Mouse (Mus musculus): ENCODE results near the gene Tmem242.
"Not testable (repeated sequence)": the region's sequence is repeated elsewhere in the genome, so short reads cannot be mapped to it uniquely, and the experiment has no call there.

Tmem242 gene

DNA sequence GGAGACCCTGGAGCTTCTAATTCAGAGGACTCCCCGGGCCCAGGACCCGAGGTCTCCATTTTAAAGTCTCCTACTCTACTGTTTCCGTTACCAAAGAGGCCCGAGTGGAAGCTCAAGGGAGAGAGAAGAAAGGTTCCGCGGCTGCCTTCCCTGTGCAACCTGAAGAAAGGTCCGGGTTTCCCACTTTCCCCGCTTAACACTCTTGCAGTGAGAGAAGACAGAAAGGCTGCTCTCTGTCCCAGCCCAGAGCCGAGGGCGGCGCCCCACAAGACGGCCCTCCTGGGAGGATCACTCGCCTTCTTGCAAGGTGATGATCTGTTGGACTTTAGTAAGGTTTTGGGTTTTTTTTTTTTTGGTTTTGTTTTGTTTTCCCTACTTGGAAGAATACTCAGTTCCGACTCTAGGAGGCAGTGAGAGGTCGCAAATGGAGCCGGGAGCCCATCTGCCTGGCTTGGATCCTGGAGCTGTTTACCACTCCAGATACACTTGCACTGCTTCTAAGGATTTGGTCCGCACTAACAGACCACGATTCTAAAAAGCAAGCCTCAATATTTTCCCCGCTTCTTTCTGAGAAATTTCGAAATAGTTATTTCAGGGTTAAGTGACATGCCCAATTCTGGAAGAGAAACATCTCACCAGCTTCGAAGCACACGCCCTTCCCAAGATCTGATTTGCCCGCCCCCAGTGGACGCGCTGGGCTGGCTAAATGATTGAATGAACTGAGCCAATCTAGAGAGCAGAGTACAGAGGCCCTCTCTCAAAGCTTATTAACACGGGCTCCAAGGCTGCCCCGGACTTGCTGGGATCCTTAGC lies at the start of gene Tmem242:
Gene Tmem242 (minus strand): TSS at position 101 of the 813 bp plus-strand sequence.
- peak; percentile 92 for DNase-seq (ENCODE audit: low spot score)

DNA sequence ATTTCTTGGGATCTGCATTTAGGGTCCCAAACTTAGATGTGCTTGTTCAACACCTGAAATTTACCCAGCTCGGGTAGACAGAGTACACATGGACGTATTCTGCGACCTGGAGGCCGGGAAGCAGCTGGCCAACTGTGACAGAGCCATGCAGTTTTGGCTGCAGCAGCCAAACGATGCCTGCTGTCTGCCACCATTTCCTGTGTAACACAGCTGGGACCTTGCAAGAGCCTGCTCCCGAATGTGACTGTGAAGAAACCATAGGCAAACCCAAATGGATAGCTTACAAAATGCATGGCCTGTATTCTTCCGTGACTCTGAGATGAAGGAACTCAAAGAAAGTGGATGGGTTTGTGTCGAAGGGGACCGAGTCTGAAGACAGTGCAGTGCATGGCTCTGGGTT lies 48.1 kb upstream of the Tmem242 start:
- no peak for DNase-seq (ENCODE audit: low spot score)

DNA sequence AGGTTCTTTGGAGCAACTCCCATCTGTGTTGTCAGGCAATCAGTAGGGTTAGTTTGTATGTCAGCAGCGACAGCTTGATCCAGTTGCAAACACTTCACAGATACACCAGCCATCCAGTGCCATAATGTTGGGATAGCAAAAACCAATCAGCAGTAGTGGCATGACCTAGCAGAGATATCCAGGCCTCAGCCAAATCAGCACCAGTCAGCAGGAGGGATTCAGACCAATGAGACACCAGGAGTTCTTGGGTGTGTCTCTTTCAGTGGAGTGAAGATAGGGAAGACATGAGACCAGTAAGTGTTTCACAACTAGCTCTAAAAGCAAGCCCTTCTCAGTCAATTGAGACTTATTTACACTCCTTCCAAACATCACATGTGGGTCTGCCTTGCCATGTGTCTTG lies 44.6 kb upstream of the Tmem242 start:
- DNase-seq (ENCODE audit: low spot score), result no peak

DNA sequence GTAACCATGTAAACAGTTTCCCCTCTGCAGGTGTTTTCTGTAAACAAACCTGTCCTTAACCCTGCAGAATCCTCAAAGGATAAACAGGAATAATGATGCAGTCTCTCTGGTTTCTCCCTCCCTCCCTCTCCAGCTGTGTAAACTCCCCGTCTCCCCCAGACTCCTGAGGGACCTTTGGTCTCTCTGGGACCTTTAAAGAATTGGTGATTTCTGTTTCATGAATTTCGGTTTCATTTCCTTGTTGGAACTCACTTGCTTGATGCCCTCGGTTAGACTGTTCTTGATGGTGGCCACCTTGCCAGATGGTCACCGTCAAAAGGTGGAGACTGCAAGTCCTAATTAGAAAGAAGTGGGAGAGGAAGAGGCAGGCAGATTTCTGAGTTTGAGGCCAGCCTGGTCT lies 43.4 kb upstream of the Tmem242 start:
- DNase-seq (ENCODE audit: low spot score), result no peak

DNA sequence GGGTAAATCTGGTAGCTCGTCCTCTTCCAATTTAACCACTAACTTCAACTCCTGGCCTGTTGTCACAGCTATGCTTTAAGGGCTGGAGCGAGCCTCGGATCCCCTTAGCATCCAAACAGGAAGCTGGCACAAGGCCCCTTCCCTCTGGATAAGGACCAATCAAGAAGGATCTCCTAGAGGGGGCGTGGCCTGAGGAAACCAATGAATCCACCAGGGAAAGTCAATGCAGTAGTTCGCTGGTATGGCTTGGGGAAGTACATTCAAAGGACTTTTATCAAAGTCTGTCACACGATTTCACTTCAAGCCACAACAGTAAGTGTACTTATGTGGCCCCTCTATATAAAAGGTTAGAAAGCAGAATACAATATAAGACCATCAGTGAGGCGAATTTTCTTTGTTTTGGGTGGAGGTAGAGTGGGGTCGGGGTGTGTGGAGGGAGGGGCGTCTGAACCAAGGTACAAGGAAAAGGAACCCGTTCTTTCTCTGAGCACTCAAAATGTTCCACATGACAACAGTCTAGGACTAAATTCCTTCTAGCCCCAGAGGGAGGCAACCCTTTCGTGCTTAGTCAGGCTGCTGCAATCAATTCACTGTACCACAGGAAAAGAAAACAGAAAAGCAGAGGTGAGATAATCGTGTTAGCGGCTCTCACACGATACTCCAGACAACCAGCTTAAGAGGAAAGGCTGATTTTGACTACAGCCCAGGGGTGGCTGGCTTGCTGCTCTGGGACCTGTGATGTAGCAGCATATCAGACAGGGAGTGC lies 36.1 kb upstream of the Tmem242 start:
- no peak for DNase-seq (ENCODE audit: low spot score)

DNA sequence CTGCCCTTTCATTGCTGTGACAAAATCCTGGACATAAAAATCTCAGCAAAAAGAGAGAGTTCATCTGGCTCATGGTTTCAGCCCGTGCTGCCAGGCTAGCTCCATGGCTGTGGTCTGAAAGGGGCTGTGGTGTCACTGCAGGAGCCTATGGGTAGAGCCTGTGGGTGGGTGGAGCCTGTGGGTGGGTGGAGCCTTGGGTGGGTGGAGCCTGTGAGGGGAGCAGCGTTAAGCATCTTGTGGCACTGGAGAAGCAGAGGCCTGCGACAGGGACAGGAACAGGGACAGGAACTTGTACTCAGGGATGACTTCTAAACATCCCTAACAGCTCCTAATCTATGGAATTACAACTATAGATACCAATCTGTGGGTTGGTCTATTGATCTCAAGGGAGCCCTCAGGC lies 32.2 kb upstream of the Tmem242 start:
- peak; percentile 51 for DNase-seq (ENCODE audit: low spot score)

DNA sequence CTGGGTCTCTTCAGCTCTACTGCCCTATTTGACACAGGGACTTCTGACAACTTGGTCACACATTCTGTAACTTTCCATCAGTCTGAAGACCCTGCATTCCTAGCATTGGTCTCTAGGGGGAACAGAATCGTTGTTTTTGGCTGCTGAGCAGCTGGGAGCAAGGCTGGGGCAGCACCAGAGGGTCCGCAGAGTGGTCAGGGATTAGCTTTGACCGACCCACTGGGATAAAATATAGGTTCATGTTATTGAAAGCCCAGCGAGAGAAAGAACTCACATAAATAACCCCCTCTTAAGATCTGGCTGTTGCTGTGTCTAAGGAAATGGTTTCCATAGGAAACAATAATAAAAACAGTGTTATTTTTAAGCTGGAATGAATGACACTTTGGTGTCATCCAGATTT lies 27.1 kb upstream of the Tmem242 start:
- no peak for DNase-seq (ENCODE audit: low spot score)

DNA sequence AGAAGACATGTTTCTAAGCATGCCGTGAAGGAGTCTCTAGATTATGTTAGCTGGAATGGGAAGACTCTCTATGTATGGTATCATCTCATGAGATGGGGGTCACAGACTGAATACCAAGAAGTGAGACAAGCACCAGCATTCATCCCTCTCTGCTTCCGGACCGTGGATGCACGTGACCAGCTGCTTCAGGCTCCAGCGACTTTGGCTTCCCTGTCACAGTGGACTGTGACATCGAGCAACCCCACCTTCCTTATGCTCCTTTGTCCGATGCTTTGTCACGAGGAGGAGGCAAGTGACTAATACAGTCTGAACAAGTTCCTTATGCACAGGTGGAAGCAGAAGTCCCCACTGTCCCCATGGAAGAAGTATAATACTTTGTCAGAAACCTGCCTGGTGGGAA lies 26.7 kb upstream of the Tmem242 start:
- DNase-seq (ENCODE audit: low spot score), result no peak

DNA sequence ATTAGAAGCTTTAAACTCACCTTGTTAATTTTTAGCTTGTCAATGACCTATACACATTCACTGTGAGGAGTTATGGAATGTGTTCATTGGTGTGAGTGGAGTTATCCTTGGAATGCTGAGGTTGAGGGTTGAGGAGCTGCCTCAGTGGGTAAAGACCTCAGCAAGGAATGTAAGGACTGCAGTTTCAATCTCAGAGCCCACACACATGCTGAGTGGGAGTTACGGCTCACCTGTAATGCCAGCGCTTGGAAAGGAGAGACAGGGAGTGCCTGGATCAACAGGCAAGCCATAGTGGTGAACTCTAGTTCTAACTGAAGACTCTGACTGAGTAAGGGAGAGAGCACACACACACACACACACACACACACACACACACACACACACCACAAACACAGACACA lies 23.9 kb upstream of the Tmem242 start:
- DNase-seq (ENCODE audit: low spot score), result no peak

DNA sequence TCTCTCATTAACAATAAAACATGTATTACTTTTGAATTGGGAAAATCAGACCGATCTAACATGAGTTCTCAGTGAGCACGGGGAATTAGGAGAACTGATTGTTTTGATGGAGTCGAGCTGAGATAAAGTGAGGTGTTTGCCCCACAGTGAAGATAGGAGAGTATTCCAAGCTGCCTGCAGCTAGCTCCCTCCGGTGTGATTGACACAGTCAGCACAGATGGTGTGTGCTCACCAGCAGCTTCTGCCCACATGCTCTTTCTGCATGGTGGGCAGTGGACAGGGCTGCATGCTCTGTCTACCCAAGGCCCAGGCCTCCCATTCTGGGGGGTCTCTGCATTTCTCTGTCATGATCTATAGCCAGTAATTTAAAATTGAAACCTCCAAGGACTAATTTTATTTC lies 13.6 kb upstream of the Tmem242 start:
- no peak for DNase-seq (ENCODE audit: low spot score)

DNA sequence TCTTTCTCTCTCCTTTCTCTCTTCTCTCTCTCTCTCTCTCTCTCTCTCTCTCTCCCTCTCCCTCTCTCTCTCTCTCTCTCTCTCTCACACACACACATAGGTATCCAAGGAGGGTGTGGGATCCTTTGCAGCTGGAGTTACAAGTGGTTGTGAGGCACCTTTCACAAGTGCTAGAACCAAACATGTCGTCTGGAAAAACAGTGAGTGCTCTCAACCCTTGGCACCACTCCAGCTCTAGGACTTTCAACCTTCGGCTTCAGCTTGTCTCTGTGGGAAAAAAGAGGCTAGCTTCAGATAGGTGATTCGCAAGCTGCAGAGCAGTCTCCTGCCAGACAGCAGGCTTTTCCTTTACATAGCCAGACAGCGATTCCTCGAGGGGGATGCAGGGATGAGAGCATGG lies 3.7 kb upstream of the Tmem242 start:
- DNase-seq (ENCODE audit: low spot score), result peak; percentile 79

DNA sequence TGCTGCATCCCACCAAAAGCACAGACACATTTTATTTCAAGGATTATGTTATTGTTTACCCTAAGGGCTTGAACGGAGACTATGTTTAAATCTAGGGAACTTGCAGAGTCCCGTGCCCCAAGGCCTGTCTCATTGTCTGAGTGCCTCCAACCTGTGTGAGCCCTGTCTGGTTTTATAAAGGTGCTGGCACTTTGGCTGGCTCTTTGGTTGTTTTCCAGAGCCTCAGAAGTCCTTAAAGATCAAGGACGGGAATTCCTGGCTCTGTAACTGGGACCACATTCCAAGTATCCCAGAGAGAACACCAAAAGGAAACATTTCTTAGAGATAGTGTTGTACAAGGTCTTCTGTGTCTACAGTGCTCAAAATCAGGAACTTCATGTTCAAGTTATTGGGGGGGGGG lies 3.2 kb upstream of the Tmem242 start:
- DNase-seq (ENCODE audit: low spot score), result peak; percentile 56

DNA sequence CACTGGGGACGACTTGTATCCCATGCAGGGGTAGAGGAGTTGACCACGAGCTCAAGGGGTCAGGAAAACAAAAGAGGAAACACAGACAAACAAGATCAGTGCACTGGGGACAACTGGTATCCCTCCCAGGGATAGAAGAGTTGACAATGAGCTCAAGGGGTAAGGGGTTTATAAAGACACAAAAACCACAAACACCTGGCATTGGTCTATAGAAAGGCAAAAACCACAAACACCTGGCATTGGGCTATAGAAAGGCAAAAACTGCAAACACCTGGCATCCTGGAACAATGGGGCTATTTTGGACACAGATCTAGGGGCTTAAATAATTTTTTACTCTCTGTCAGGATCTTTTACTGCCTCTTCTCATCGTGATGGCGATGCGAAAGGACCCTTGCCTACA lies 2.3 kb upstream of the Tmem242 start:
- DNase-seq (ENCODE audit: low spot score), result not testable (repeated sequence)

DNA sequence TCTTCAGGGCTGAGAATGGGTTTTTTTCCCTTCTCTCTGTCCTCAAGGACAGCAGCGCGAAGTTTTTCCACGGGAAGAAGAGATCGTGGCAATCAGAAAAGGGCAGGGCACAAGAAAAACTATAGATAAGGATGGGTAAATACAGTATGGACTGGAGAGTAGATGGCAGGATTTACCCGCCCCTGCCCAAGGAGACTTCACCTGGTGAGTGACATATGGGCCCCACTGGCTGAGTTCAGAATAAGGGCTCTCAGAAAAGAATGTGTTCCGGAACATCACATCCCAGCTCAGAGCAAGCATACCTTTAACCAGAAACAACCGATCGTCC lies 264 bp downstream of the Tmem242 start:
- DNase-seq (ENCODE audit: low spot score), result no peak

DNA sequence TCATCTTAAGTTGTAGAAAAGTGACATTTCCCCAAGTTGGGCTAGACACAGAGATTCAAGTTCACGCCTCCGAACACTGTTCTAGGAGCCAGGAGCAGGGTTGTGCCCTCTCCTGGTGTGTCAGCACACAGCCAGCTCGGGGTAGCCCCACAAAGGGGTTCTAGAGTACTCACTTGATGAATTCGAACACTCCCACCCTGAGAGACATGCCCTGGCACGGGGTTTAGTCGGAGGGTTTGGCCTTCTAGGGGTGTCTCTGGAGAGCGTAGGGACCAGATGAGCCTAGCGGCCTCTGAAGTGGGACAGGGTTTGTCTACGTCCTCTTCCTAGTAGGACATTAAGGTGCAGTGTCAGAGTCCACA lies 10.3 kb downstream of the Tmem242 start:
- DNase-seq (ENCODE audit: low spot score), result no peak

DNA sequence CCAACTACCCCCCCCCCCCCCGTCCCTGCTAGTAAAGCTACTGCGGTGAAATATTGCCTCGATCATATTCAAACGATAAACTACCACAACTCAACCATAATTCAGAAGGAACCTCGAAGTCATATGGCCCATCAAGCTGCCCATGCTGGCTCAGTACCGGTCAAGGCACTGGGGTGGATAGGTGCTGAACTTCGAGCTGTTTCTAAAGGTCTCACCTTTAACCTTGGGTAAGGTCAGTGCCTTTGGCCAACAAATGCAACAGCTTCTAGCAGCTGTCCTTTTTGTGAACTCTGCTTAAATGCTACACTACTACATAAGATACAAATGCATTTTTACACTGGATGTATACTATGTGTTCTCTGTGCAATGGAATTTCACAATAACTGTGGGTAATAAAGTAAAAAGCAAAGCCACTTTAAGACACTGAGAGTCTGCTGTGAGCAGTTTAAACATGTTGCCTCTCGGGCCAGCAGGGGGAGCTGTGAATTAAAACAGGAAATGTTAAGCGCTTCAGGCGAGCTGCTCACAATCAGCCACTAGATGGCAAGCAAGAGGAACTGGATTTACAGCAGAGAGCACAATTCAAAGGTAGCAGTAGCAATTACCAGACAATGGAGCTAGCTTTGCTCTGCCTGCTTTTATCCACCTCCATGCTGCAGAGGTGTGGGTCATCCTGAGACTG lies 10.8 kb downstream of the Tmem242 start:
- peak; percentile 95 for DNase-seq (ENCODE audit: low spot score)

DNA sequence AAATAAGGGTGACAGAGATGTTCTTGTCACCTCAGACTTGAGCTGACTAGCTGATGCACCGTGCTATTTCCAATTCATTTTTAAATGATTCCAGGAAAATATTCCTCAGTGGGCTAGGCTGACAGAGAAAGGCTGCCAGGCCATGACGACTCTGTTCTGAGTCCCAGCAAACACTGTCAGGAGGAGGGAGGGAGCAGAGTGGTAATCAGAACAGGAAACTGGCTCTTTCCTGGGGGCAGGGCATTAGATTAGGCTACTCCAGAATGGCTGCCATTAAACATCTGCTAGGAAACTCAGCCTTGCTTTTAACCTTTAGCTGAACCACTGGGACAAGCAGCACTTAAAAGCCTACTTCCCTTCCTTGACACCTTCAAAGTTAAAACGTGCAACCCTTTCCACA lies 14.9 kb downstream of the Tmem242 start:
- no peak for DNase-seq (ENCODE audit: low spot score)

DNA sequence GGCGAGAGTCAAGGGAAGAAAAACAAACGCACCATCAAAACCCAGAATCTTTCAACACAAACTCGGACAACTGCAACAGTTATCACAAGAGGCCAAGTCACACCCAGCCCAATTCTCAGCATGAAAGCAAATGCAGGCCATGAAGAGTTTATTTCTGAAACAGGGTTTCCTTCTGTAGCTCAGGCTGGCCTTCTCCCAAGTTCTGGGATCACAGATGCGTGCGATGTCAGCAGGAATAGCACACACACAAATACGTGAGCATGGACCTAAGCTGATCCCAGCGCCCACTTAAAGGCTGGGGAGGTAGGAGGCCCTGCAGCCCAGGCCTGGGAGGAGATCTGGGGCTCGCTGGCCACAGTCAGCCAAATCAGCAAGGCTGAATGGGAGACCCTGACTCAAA lies 15.9 kb downstream of the Tmem242 start:
- DNase-seq (ENCODE audit: low spot score), result no peak

DNA sequence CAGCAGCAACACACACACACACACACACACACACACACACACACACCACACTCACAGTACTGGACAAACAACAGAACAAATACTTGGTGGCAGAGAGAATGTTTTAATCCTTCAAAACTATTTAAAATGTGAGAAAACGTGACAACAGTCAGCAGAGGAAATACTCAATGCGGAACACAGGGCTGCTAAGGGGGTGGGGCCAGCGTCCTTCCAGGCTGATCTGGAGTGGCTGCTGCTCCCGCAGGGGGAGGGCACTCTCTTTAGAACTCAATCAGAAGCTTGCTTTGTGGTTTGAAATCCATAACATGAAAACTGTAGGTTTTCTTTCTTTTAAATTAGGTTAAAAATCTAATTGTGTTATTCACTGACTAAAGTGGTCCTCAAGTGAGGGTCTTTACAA lies 18.2 kb downstream of the Tmem242 start:
- DNase-seq (ENCODE audit: low spot score), result no peak

DNA sequence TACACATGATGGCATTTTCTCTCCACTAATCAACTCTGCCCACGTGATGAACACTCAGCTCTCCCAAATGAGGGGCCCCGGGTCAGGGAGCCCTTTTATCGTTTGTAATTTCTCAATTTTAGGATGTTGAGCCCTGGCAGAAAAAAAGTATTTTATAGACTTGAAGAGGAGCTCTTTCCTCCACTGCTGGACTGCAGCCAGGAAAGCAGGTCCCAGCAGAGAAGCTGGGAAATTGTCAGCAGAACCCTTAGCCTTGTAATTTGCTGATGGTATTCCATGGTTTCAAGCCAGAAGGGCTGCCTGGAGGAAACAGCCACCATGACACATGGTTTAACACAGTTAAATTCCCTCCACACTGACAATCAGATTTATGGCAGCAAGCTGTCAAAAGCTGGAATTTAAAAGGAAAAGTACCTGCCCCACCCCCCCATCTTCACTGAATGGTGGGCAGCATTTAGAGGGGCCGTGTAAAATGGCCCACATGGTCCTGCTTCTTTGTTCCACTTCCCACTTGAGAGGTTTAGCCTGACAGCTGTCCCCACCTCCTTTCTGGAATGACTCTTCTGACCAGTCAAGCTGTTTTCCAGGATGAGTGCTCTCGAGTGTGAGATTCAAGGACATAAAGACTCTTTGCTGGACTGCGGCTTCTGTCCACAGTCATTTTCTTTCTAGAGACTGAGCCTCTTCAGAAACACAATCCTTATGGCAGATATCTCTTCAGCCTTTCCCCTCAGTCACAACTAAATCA lies 20.1 kb downstream of the Tmem242 start:
- DNase-seq (ENCODE audit: low spot score), result peak; percentile 46

DNA sequence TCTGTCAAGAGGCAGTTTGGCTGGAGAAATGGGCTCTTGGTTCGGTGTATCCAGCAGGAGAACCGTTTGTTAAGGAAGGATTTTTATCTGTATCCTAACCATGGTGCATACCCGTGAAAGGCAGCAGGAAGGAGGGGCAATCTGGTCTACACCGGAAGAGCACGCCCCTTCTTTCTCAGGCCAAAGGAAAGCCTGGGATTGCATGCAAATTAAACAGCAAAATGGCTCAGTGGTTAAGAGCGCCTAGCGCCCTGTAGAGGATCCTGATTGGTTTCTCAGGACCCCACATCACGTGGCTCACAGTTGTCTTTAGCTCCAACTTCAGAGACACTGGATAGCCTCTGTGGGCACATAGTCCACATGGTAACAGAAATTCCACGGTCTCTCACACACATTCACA lies 21.0 kb downstream of the Tmem242 start:
- DNase-seq (ENCODE audit: low spot score), result no peak

DNA sequence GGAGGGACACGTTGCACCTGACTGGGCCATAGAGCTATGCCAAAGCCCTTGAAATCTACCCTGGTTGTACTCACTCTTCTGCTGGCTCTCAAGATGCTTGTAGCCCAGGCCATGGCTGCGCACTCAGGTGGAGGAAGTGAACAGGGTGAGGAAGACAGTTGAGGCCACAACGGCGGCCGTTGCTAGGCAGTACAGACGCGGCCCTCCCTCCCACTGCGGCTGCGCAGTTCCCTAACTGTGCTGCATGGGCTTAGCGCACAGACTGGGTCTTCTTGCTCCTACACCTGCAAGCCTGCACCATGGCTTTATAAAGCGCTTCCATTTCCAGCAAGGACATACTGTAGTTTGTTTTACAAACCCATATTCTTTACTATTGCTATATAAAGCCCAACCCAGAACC lies 21.5 kb downstream of the Tmem242 start, which contains the start of gene Ldhal6b:
Gene Ldhal6b (minus strand): TSS at position 223 of the 400 bp plus-strand sequence.
- peak; percentile 46 for DNase-seq (ENCODE audit: low spot score)

Measured in testis, postnatal 10 days (tissue).